In genomic region chr7:138215177-138215830, GRCm38 (mm10) we compare ENCODE assay signal across 11 mouse cellular contexts.
DNase-seq lines count a peak whose midpoint lies in the region; ATAC-seq lines count a peak whose summit lies in the region.
"Had no signal": no experiment of that assay in that cellular context is flagged by ENCODE, and none has a peak within 500 bp of the region (broad histone marks: within the 10 kb centered on the region; RNA-seq: fewer than 3 reads in every experiment).

No protein-coding gene starts in this region.

- DNase-seq in cerebellum, postnatal 10 days: peak; percentile 13 to 19
- DNase-seq in cerebellum, adult 8-10 months: no peak
- DNase-seq in lung, adult 18-20 months: no peak
- DNase-seq in kidney, adult 9 months: no peak
- DNase-seq in thymus, postnatal 4 days: no peak
- DNase-seq: cerebellum, adult 11 months had no signal

- no peaks in the 10 kb centered on the region for H3K27me3 ChIP-seq in lung, embryonic 16.5 days (ENCODE audit: control insufficient read depth, insufficient read depth, low read depth, low read length)
- H3K27me3 ChIP-seq in forebrain, embryonic 16.5 days (replicated peaks; ENCODE audit: control insufficient read depth, insufficient read depth, low read length): no peaks in the 10 kb centered on the region
- no peaks in the 10 kb centered on the region for H3K27me3 ChIP-seq in neural tube, embryonic 15.5 days (replicated peaks)
- H3K27me3 ChIP-seq: megakaryocyte, embryonic 14.5 days; Patski had no signal

- no peak overlapping the region for H3K27ac ChIP-seq in lung, embryonic 16.5 days (ENCODE audit: low read length)
- no peak overlapping the region for H3K27ac ChIP-seq in forebrain, embryonic 16.5 days (ENCODE audit: low read length)
- H3K27ac ChIP-seq in neural tube, embryonic 15.5 days (replicated peaks): peak overlapping the region; percentile 58

- H3K9me3 ChIP-seq in lung, embryonic 16.5 days (ENCODE audit: control insufficient read depth, low read length): no peaks in the 10 kb centered on the region
- no peaks in the 10 kb centered on the region for H3K9me3 ChIP-seq in forebrain, embryonic 16.5 days (ENCODE audit: control insufficient read depth, low read length)
- H3K9me3 ChIP-seq in neural tube, embryonic 15.5 days (replicated peaks): no peaks in the 10 kb centered on the region
- H3K9me3 ChIP-seq: megakaryocyte, embryonic 14.5 days had no signal

- no peaks in the 10 kb centered on the region; the same call in 1 of the 2 replicates for H3K4me1 ChIP-seq in lung, embryonic 16.5 days (replicated peaks; ENCODE audit: control insufficient read depth, insufficient read depth, low read length)
- peaks cover 9% of the 10 kb centered on the region for H3K4me1 ChIP-seq in forebrain, embryonic 16.5 days (replicated peaks; ENCODE audit: control insufficient read depth, insufficient read depth, low read length)
- peaks cover 22% of the 10 kb centered on the region for H3K4me1 ChIP-seq in neural tube, embryonic 15.5 days
- H3K4me1 ChIP-seq: megakaryocyte, embryonic 14.5 days had no signal

- no peak overlapping the region for H3K4me2 ChIP-seq in lung, embryonic 16.5 days (ENCODE audit: low read depth, low read length)
- H3K4me2 ChIP-seq in forebrain, embryonic 16.5 days (ENCODE audit: low read length): no peak overlapping the region
- H3K4me2 ChIP-seq in neural tube, embryonic 15.5 days: 0 out of 2 replicates have a peak overlapping the region, but pooled peaks have one; percentile 5

- H3K36me3 ChIP-seq in lung, embryonic 16.5 days (ENCODE audit: control insufficient read depth, insufficient read depth, low read length): no peaks in the 10 kb centered on the region
- H3K36me3 ChIP-seq in forebrain, embryonic 16.5 days (ENCODE audit: control insufficient read depth, insufficient read depth): no peaks in the 10 kb centered on the region
- no peaks in the 10 kb centered on the region for H3K36me3 ChIP-seq in neural tube, embryonic 15.5 days

- peak; percentile 15; the same call in 1 of the 2 replicates for ATAC-seq in lung, embryonic 16.5 days (ENCODE audit: low read depth)
- ATAC-seq in forebrain, embryonic 16.5 days: peak; percentile 49; the same call in 1 of the 2 replicates
- no peak for ATAC-seq in neural tube, embryonic 15.5 days (ENCODE audit: low FRiP score)
- ATAC-seq: Patski had no signal

- H3K9ac ChIP-seq in lung, embryonic 16.5 days (ENCODE audit: low read length): no peak overlapping the region
- H3K9ac ChIP-seq in forebrain, embryonic 16.5 days (replicated peaks; ENCODE audit: low read depth, low read length): no peak overlapping the region
- no peak overlapping the region for H3K9ac ChIP-seq in neural tube, embryonic 15.5 days (replicated peaks)

- WGBS in lung, embryonic 16.5 days: 27% methylated on average over 15 of the region's 15 CpGs
- WGBS in forebrain, embryonic 16.5 days: 24% methylated on average over 15 of the region's 15 CpGs
- WGBS in neural tube, embryonic 15.5 days: 24% methylated on average over 15 of the region's 15 CpGs

- H3K4me3 ChIP-seq in lung, embryonic 16.5 days (ENCODE audit: low read length): no peak overlapping the region
- H3K4me3 ChIP-seq in forebrain, embryonic 16.5 days (replicated peaks; ENCODE audit: low read length): no peak overlapping the region
- no peak overlapping the region for H3K4me3 ChIP-seq in neural tube, embryonic 15.5 days (replicated peaks)
- H3K4me3 ChIP-seq: megakaryocyte, embryonic 14.5 days had no signal

Comparison
In these comparisons a context has a peak if more than half of its experiments do, and no peak if none do; other contexts are left out.
1. DNase-seq: peak in cerebellum, postnatal 10 days (2 of 2); none in cerebellum, adult 8-10 months (single experiment), lung, adult 18-20 months (0 of 2), kidney, adult 9 months (single experiment) and thymus, postnatal 4 days (single experiment).